Mouse (Mus musculus) embryo, embryonic 10.5 days (tissue): ENCODE data around the gene Pcsk6.
"Not testable (repeated sequence)": the region's sequence is repeated elsewhere in the genome, so short reads cannot be mapped to it uniquely, and the experiment has no call there.

Source experiments
- DNase-seq: peaks from one replicate; pipeline ENCODE4 v3.0.0-alpha.2; 2015; ENCODE audit warnings: low spot score

Gene Pcsk6

DNA sequence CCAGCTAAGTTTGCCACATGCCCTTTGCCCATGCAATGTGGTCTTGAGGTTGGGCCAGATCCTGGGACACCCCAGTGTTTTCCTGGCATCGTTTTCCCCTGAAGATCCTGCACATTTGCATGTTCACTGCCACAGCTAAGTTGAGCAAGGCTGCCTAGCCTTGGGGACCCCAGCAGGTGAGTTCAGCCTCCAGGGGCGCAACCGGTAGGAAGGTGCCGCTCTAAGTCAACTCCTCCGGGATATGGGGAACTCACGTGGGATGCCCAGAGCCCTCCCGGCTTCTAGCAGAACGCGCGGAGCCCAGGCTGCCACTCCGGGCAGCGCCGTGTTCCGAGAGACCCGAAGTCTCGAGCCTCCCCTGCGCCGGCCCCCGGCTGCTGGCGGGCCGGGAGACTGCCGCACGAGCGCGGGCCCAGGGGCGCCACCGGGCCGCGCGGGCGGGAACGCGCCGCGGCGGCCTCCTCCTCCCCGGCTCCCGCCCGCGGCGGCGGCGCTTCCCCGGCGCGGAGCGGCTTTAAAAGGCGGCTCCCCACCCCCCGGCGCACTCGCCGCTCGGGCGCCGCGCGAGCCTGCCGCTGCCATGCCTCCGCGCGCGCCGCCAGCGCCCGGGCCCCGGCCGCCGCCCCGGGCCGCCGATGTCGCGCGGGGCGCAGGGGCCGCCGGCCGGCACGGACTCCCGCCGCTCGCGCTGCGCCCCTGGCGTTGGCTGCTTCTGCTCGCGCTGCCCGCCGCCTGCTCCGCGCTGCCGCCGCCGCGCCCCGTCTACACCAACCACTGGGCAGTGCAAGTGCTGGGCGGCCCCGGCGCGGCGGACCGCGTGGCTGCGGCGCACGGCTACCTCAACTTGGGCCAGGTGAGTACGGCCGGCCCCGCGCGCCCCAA lies at the start of gene Pcsk6:
Gene Pcsk6, plus strand, starts transcription at position 144 of the 882 bp plus-strand sequence.
- peak; percentile 70 for DNase-seq

- DNase-seq: no peak
Measured at GRCm38 (mm10) chr7:65813611-65814212, 47.8 kb upstream of the Pcsk6 start.

DNA sequence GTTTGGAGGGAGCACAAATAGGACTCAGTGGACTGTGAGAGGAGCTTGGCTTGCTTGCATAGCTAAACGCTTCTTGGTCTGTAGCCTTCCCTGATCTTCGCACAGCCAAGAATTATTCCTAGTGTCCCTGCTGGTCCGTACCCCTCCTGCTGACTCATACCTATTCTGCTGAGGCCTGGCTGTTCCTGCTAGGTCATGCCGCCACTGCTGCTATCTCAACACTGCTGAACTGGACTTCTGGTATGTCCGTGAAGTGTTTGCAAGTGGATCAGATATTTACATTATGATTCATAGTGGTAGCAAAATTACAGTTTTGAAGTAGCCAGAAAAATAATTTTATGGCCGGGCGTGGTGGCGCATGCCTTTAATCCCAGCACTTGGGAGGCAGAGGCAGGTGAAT lies 44.0 kb upstream of the Pcsk6 start:
- no peak for DNase-seq

- DNase-seq: no peak
Measured at GRCm38 (mm10) chr7:65820391-65820790, 41.1 kb upstream of the Pcsk6 start.

DNA sequence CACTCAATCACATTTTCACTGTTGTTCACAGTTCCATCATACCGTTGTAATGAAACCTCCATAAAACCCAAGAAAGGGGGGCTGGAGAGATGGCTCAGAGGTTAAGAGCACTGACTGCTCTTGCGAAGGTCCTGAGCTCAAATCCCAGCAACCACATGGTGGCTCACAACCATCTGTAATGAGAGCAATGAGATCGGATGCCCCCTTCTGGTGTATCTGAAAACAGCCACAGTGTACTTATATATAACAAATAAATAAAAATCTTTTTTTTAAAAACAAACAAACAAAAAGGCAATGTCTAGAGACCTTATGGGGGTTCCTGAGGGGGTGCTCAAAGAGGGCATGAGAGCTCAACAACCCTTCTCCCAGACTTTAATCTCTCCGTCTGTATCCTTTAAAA lies 39.6 kb upstream of the Pcsk6 start:
- not testable (repeated sequence) for DNase-seq

DNA sequence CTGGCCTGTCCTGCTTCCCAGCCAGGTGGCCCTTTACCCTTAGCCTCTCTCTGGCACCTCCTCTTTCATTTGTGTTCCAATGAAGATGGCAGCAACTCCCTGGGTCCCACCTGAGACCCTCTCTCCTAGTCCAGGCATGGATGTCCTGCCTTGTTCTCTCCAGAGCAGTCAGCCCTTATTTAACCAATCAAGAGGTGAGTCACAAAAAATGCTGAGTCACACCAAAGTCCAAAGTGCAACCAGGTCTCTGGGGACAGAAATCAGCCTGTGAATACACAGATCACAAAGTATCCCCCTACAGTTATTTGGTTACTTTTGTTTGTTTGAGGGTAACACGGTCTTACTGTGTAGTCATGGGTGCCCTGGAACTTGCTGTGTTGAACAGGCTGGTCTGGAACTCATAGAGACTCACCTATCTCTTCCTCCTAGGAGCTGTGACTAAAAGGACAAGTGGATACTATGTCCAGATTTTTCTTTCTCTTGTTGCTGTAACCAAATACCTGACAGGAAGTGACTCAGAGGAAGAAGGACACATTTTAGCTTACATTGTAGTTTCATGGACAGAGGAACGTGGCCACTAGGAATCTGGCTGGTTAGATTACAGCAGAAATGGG lies 38.9 kb upstream of the Pcsk6 start:
- DNase-seq: no peak

- no peak for DNase-seq
Measured at GRCm38 (mm10) chr7:65839756-65840155, 21.8 kb upstream of the Pcsk6 start.

DNA sequence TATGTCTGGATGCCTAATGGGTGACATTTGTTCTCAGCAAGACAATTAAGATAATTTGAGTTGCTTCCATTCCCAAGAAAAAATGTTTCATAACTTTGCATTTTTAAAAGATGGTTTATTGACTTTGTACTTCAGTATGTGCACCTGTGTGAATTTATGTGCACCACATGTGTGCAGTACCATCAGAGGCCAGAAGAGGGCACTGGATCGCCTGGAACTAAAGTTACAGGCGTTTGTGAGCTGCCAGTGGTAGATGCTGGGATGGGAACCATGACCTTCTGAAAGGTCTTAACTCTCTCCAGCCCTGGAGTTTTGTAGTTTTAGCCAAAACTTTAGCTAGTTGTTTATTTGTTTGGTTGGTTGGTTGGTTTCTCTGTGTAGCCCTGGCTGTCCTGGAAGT lies 18.3 kb upstream of the Pcsk6 start:
- no peak for DNase-seq

DNA sequence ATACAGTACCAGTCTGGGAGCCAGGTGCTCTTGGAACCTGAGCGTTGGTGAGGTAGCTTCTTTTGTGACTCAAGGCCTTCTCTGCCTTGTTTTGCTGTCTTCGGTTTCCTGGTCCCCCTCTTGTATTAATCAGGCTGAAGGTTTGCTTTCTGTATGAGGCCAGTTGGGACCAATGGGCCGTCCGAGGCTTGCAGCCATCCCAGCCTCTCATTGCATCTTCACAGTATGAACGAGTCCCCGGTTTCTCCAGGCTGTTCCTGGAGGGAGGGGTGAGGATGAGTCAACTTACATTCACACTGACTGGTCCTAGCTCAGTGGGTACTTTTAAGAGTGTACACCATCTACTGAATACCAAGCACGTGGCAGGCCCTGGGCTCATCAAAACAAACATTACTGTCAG lies 553 bp upstream of the Pcsk6 start:
- DNase-seq: no peak

- DNase-seq: peak; percentile 35
Measured at GRCm38 (mm10) chr7:65862473-65863176, 1.1 kb downstream of the Pcsk6 start.

GRCm38 (mm10) chr7:65869173-65869572 lies 7.6 kb downstream of the Pcsk6 start:
- no peak for DNase-seq

DNA sequence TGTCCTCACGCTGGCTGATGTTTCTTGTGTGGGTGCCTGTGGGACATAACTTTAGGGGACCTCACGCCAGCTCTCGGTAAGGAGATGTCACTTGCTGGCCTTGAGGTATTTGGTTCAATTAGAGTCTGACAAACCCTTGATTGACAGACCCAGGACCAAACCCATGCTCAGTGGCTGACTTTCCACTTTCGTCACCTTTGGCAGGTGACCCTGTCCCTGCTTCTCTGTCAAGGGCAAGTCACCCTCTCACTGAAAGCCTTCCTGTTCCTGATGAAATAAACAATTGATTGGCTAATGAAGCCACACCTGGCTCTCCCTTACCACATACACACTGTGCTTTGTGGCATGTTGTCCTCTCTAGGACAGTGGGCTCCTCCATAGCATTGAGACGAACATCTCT lies 8.3 kb downstream of the Pcsk6 start:
- no peak for DNase-seq

DNA sequence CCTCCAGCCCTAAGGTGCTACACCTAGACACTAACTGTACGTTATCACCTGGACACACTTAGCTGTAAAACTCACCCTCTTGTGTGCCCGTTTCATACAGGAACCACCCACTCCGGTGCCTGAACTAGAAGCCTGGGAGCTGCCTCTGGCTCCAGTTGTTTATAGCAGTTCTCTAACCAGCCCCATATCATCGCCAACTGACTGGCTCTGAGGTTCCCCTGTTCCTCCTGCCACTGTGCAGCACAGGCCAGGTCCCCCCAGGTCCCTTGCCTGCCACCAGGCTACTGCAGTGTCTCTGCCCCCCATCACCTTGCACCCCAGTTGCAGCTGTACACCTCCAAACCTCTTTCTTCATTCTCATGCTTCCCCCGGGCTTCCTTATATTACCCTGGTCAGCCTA lies 8.7 kb downstream of the Pcsk6 start:
- no peak for DNase-seq

- peak; percentile 50 for DNase-seq
Measured at GRCm38 (mm10) chr7:65870928-65871580, 9.5 kb downstream of the Pcsk6 start.

DNA sequence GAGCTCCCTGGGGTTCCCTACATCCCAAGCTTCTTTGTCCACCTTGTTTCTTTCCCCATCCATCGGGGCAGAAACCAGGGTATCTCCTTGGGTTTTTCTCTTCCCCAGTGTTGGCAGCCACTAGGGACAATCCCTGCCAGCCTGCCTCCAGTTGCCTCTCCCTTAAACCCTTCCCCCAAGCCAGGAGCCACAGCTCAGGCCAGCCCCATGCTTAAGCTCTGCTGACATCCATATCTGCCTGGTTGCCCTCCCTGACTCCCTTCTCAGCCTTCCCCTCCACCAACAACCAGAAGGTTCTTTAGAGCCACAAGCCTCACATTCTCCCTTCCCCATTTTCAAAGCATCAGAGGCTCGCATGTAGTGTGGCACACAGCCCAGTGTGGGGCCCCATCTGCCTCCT lies 10.3 kb downstream of the Pcsk6 start:
- no peak for DNase-seq

DNA sequence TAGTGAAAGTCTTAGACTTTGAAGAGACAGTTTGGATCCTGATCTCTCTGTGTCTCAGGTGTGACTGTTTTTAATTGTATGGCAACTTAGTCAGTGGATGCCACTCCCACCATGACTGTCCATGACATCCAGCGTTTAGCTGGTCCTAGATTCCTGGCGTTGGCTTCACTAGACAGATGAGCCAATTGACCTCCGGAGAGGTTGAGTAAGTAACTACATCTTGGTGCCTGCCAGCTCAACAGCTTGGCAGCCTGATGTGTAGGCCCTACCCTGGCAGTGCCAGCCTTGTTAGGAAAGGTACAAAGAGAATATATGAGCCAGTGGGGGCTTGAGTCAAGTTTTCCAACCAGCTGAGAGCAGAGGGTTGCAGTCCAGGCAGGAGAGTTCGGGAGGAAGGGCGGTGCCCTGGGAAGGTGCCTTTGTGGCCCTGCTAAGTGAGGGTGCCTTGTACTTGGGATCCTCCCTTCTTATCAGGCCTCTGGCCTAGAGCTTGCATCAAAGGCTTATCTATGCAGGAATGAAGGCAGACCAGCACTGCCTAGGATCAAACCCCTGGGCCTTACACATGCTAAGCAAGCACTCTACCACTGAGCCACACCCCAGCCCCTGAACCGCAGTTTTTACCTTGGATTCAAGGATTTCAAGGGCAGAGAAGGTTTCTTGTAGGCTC lies 11.8 kb downstream of the Pcsk6 start:
- no peak for DNase-seq

GRCm38 (mm10) chr7:65873902-65874301 lies 12.4 kb downstream of the Pcsk6 start:
- no peak for DNase-seq

- DNase-seq: no peak
Measured at GRCm38 (mm10) chr7:65876596-65876995, 15.1 kb downstream of the Pcsk6 start.

GRCm38 (mm10) chr7:65878234-65878633 lies 16.7 kb downstream of the Pcsk6 start:
- no peak for DNase-seq

DNA sequence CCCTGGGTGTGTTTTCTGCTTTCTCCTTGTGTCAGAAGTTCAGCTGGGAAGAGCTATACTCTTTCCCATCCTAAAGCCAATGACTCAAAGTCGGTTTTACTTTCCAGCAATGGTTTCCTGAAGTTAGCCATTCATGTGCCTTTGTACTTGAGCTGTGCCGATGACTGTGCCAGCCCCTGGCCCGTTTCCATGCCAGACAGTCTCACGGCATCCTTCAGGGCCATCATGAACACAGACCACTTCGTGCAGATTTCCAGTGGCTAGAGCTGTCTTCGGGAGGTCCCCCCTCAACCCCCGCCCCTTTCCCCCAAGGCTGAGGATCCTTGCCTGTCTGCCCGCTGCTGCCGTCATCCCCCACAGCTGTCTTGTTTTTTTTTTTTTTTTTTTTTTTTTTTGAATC lies 17.8 kb downstream of the Pcsk6 start:
- DNase-seq: no peak

DNA sequence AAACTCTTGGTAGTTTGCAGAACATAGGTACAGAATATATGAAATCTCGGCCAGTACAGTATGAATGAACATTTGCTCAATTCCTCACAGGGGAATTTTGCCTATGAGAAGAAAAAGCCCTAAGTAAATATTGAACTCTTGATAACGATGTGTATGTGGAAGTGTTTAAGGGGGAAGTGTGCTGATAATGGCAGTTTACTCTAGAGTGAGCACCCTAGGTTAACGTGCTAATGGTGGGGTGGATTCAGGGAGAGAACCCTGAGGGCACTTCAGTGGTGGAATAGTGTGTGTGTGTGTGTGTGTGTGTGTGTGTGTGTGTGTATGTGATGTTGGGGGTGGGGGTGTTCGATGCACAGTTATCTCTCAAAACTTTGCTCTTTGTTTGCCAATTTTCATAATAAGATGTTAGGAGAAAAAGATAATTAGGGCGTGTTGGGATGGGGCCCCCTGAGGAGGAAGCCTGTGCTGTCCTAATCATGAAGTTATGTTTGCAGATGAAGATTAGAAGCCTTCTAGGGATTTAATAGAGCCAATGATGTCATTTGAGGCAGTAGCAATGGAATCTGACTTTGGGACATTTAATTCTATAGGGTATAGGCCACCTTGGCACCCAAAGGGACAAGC lies 19.2 kb downstream of the Pcsk6 start:
- no peak for DNase-seq
